Comparison of ENCODE assay signal across 1 mouse cellular context in the genomic region with DNA sequence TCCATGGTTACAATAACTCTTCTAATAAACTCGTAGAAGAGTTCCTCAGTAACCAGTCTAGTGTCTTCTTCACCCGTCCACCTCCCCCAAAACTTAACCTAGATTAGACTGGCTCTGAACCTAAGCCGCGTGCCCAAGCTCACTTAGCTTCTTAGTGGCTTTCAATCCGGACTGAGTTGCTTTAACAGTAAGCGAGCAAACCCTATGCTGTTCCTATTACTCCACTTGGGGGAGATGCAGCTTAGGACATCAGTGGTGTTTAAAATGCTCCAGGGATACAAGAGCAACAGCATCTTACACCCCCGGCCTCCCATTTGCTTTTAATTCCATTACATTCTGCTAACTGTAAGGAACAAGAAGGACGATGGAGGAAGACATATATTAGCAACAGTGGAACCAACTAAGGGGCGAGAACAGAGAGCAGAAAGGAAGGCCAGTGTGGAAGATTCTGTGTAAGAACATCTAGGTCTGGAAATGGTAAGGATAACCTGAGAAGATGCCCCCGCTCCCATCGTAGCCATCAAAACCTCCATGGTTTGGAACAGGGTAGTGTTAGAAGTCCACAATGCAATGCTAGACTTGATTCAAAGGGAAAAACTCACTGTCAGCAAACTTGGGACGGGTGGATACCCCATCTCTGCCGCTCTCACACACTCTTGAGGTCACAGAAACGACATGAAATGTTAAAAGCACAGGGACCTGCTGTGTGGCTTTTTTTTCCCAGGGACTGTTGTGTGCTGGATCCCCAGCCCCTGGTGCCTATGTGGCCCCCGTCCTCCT.
TF ChIP-seq lines count a peak whose summit lies in the region.

No protein-coding gene starts in this region.

TF ChIP-seq in MEL, 35 proteins besides CTCF, POLR2A, EP300 and RAD21 (continued from another document):
- no peak for TF ChIP-seq ETS1 (IDR thresholded peaks at IDR 0.05; ENCODE audit: low read depth, low read length)
- TF ChIP-seq KAT2A (conservative IDR thresholded peaks at IDR 0.05; ENCODE audit: low read depth, low read length) = no peak
